Mouse (Mus musculus) forebrain, embryonic 14.5 days (tissue): Measurements from ENCODE around the gene Ctnnal1. TPM values are rescaled to one million over a fixed set of nuclear protein-coding genes. Genes with fewer than 3 reads are reported as not detected.

Source experiments
- ATAC-seq: fragments of 200-750 bp; cut with Nextera tagmentation; 2 replicates; pipeline ENCODE4 v1.8.0; 2017; ENCODE audit warnings: mild to moderate bottlenecking, moderate library complexity
- DNase-seq: peaks from one replicate; pipeline ENCODE4 v3.0.0-alpha.2; 2015; ENCODE audit warnings: low spot score
- H3K27ac ChIP-seq: fragments of 300-500 bp; sonication (generic); 2 replicates; pipeline ENCODE4 v1.5.1; 2014; ENCODE audit warnings: low read depth, mild to moderate bottlenecking, control low read depth, low read length, moderate library complexity
- H3K27me3 ChIP-seq: fragments of 300-500 bp; sonication (generic); replicated peaks from 2 replicates; pipeline ENCODE4 v1.6.1; 2014; ENCODE audit warnings: low read length, control low read depth, mixed read lengths; ENCODE audit not compliant: control insufficient read depth, insufficient read depth
- H3K36me3 ChIP-seq: fragments of 300-500 bp; sonication (generic); 2 replicates; pipeline ENCODE4 v1.6.1; 2014; ENCODE audit warnings: low read length, control low read depth; ENCODE audit not compliant: control insufficient read depth, insufficient read depth
- H3K4me1 ChIP-seq: fragments of 300-500 bp; sonication (generic); 2 replicates; pipeline ENCODE4 v1.6.1; 2014; ENCODE audit warnings: antibody characterized with exemption, low read length, control low read depth; ENCODE audit not compliant: control insufficient read depth, insufficient read depth
- H3K4me2 ChIP-seq: fragments of 300-500 bp; sonication (generic); 2 replicates; pipeline ENCODE4 v1.6.1; 2014; ENCODE audit warnings: mild to moderate bottlenecking, control low read depth, low read length
- H3K4me3 ChIP-seq: fragments of 300-500 bp; sonication (generic); 2 replicates; pipeline ENCODE4 v1.5.1; 2014; ENCODE audit warnings: low read depth, low read length, control low read depth
- H3K9ac ChIP-seq: fragments of 300-500 bp; sonication (generic); 2 replicates; pipeline ENCODE4 v1.6.1; 2014; ENCODE audit warnings: mild to moderate bottlenecking, low read length, control low read depth, moderate library complexity
- H3K9me3 ChIP-seq: fragments of 300-500 bp; sonication (generic); replicated peaks from 2 replicates; pipeline ENCODE4 v1.6.1; 2016; ENCODE audit warnings: low read length, control low read depth, mixed read lengths; ENCODE audit not compliant: control insufficient read depth
- WGBS: fragments of 180-500 bp; shearing (Covaris S2); extraction: QIAGEN DNeasy Blood & Tissue Kit; methylation state at CpG from one replicate; pipeline ENCODE4 v1.1.7; 2014; 5-methylcytosine and 5-hydroxymethylcytosine counted together
- polyA plus RNA-seq: library from polyadenylated mRNA; unstranded; fragments of >200 nt; fragmentation: Nextera tagmentation; extraction: Ambion mirVana; gene quantifications from 2 replicates; pipeline ENCODE4 v1.2.1, GENCODE M21; 2014

Ctnnal1 gene
- polyA plus RNA-seq, 1 experiment from 2014 or later: 9.4 TPM

DNA sequence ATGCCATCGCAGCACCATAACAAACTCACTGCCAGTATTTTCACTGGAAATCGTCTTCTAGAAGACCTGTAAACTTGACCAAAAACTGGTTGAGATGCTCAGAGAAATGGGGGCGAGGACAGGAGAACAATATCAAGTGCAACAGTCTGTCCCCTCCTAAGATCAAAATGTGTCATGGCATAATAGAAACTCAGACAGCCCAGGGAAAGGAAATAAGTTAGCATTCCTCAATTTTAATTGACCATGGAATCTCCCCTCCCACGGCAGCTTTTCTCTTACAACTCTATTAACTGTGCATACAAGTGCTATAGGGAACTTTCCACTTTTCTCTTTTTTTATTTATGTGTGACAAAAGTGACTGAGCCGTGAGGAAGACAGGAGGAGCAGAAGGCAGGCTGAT is 2.8 kb upstream of the Ctnnal1 start:
- Histone ChIP-seq H3K36me3 (no peaks in the 10 kb centered on the region; the same call in 1 of the 2 replicates), H3K4me1 (peaks cover 15% of the 10 kb centered on the region), H3K4me3 (no peak overlapping the region), H3K27me3 (no peaks in the 10 kb centered on the region), H3K27ac (no peak overlapping the region), H3K9ac (no peak overlapping the region), H3K4me2 (no peak overlapping the region), H3K9me3 (no peaks in the 10 kb centered on the region)
- DNase-seq (no peak), ATAC-seq (no peak)
- WGBS: 76% methylated on average over 5 of the region's 5 CpGs

DNA sequence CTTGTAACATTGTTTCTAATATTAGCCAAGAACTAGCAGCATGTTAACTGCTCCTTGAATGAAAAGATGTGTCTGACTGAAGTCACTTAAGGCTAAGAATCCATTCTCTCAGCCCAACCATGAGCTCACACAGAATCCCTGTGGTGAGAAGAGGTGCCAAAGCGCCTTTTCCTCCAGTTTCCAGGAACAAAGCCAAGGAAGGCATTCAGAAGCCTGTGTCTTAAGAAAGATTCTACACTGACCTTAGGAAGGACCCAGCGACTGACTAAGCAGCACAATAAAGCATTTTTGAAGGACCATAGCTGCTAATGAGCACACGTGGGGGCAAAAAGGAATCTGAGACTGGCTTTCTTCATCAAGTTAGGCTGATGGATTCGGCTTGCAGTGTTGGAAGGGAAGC is 983 bp upstream of the Ctnnal1 start:
- no peak overlapping the region for H3K9ac ChIP-seq
- peaks cover 15% of the 10 kb centered on the region for H3K4me1 ChIP-seq
- no peak for ATAC-seq
- no peaks in the 10 kb centered on the region for H3K27me3 ChIP-seq
- H3K36me3 ChIP-seq: no peaks in the 10 kb centered on the region
- H3K9me3 ChIP-seq: no peaks in the 10 kb centered on the region
- no peak overlapping the region for H3K27ac ChIP-seq
- no peak overlapping the region for H3K4me3 ChIP-seq
- no peak overlapping the region for H3K4me2 ChIP-seq
- peak; percentile 40 for DNase-seq
- WGBS: 24% methylated on average over 4 of the region's 4 CpGs

DNA sequence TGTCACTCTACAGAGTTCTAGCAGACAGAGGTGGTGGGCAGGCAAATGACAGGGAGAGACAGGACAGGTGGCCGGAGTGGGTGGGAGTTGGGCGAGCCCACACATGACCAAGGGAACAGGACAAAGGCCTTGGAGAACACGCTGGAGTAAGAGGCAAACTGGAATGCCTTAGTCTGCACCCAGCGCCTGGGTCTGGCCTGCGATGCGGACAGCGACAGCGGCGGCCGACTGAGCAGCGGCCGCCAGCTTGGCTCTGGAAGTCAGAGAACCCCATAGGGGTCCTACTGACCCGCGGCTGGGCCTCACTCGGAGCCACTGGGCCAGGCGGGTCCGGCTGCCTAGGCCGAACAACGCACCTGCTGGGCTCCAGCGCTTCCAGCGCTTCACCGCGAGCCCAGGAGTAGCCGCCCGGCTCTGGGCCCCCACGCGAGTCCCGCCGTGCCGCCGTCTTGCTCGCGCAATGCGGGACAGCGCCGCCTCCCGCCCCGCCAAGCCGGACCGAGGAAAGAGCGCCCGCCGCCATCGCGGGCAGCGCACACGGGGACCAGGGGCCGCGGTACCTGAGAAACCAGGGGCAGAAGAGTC is 479 bp downstream of the Ctnnal1 start:
- Histone ChIP-seq H3K27me3 (no peaks in the 10 kb centered on the region), H3K4me3 (peak overlapping the region; percentile 82), H3K4me2 (peak overlapping the region; percentile 76), H3K9ac (peak overlapping the region; percentile 83), H3K9me3 (no peaks in the 10 kb centered on the region), H3K4me1 (peaks cover 15% of the 10 kb centered on the region), H3K36me3 (no peaks in the 10 kb centered on the region), H3K27ac (peak overlapping the region; percentile 52)
- peak; percentile 84 for ATAC-seq
- peak; percentile 49 for DNase-seq
- 0% methylated on average over 49 of the region's 49 CpGs for WGBS

DNA sequence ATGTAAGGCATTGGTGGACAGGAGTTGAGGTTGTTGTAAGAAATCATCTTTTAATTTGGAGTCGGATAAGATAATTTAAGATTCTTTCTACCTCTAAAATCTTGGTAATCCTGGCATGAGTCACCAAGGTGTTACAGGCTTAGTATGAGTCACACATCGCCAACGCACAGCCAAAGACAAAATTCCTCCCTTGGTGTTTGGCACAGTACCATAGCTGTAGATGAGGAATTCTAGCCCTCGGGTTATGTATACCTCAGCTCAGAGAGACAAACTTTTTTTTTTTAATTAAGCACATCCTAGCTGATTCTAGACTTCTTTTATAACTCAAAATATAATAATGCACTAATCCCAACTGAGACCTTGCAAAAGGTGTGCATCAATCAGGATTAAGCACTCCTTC is 972 bp downstream of the Ctnnal1 start:
- Histone ChIP-seq H3K27ac (peak overlapping the region; percentile 52), H3K36me3 (no peaks in the 10 kb centered on the region), H3K4me2 (peak overlapping the region; percentile 76), H3K4me1 (peaks cover 15% of the 10 kb centered on the region), H3K27me3 (no peaks in the 10 kb centered on the region), H3K9me3 (no peaks in the 10 kb centered on the region), H3K9ac (peak overlapping the region; percentile 83), H3K4me3 (peak overlapping the region; percentile 82)
- WGBS: 33% methylated on average over 4 of the region's 4 CpGs
- ATAC-seq (no peak), DNase-seq (peak; percentile 18)

DNA sequence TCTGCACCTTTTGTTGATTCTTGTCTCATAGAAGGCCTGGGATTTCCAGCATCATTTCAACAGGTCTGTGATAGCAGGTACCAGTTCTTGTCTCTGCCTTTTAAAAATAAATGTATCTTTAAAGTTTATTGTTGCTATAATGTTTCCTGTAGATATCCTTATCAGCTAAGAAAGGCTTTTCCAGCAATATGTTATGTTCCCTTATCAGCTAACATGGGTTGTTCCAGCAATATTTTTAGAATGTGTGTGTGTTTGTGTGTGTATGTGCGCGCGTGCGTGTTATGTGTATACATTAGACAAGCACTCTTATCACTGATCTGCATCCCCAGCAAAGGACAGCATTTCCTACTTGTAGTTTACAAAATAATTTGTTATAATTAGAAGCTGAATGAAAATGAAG is 3.4 kb downstream of the Ctnnal1 start:
- Histone ChIP-seq H3K4me2 (no peak overlapping the region), H3K9ac (no peak overlapping the region), H3K4me3 (no peak overlapping the region), H3K4me1 (peaks cover 15% of the 10 kb centered on the region), H3K27me3 (no peaks in the 10 kb centered on the region), H3K36me3 (no peaks in the 10 kb centered on the region), H3K27ac (no peak overlapping the region), H3K9me3 (no peaks in the 10 kb centered on the region)
- no peak for DNase-seq
- ATAC-seq: no peak
- 98% methylated on average over 4 of the region's 4 CpGs for WGBS

DNA sequence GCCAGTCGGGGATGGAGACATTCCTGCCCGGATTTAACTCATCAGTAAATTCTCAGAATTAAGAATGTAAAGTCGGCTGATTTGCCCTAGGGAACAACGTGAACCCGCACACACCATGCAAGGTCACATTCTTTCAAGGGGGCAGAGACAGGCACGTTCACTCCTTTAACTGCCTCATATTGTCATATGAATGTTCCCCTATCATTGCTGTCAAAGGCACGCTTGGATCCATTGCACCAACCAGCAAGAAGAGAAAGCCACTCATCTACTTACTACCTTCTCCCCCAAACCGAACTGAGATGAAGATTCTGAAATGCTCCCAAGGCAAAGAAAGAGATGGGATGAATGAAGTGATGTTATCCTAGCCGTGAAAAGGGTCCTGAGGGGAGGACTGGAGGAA is 6.3 kb downstream of the Ctnnal1 start:
- DNase-seq (no peak), ATAC-seq (no peak)
- Histone ChIP-seq H3K4me1 (peaks cover 9% of the 10 kb centered on the region), H3K27ac (no peak overlapping the region), H3K4me2 (no peak overlapping the region), H3K9ac (no peak overlapping the region), H3K36me3 (no peaks in the 10 kb centered on the region), H3K4me3 (no peak overlapping the region), H3K9me3 (no peaks in the 10 kb centered on the region), H3K27me3 (no peaks in the 10 kb centered on the region)
- 80% methylated on average over 9 of the region's 9 CpGs for WGBS

DNA sequence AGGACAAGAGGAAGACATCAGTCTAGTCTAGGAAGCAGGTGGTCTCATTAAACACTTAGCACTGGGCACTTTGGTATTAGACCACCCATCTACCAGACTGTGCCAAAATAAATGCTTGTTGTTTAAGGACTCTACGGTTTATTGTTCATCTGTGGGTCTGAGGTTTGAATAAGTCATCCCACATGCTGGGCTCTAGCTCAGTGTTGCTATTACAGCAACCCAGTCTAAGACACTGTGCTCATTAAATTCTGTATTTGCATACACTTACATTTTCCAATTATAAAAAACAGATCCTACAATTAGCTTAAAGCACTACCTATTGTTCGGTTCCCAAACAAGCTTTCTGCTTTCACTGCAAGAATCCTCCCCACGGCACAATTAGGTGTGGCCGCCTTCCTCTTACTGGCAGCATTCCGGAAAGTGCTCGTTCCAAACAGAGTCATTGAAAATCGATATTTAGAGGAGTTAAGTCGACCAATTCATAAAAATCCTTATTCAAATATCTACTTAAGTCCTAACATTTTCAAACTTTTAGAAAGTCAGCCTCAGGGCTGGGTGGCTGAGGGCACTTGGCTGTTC is 8.5 kb downstream of the Ctnnal1 start:
- H3K27ac ChIP-seq: no peak overlapping the region
- 64% methylated on average over 8 of the region's 8 CpGs for WGBS
- no peaks in the 10 kb centered on the region for H3K9me3 ChIP-seq
- no peak overlapping the region for H3K9ac ChIP-seq
- no peaks in the 10 kb centered on the region for H3K36me3 ChIP-seq
- no peak overlapping the region for H3K4me3 ChIP-seq
- ATAC-seq: no peak
- no peak for DNase-seq
- H3K27me3 ChIP-seq: no peaks in the 10 kb centered on the region
- H3K4me1 ChIP-seq: no peaks in the 10 kb centered on the region
- H3K4me2 ChIP-seq: no peak overlapping the region

DNA sequence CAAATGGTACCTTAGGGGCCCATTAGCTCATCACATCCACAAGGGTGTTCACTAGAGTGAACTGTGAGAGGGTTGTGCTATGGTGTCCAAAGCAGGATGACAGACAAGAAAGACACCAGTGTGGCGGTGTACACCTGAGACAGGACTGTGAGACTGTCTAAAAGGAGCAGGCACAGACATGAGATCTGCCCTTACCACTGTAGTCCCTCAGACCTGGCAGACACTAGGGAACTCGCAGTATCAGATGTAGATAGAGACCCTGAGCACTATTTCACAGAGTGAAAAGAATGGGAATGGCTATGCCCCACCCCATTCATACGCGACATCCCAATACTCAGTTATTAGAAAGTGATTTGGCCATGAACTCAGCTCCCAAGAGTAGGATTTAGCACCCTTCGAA is 9.1 kb downstream of the Ctnnal1 start:
- Histone ChIP-seq H3K9me3 (no peaks in the 10 kb centered on the region), H3K4me1 (no peaks in the 10 kb centered on the region), H3K4me2 (no peak overlapping the region), H3K4me3 (no peak overlapping the region), H3K27ac (no peak overlapping the region), H3K9ac (no peak overlapping the region), H3K36me3 (no peaks in the 10 kb centered on the region), H3K27me3 (no peaks in the 10 kb centered on the region)
- ATAC-seq (no peak), DNase-seq (no peak)
- WGBS: 94% methylated on average over 5 of the region's 5 CpGs

DNA sequence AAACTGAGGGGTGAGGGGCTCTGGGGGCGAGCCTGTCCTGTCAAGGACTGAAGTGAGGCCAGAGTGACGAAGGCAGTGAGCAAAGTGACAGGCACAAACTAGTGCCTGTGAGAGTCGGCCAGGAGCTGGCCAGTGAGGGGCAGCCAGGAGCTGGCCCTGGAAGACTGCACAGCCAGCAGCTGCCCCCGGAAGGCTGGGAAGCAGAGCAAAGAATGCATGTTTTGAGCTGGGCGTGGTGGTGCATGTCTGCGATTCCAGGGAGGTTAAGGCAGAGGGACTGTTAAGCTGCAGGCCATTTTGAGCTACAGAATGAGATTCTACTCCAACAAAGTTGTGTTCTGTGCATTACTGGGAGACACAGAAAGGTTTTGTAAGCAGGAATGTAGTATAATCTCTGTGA is 14.3 kb downstream of the Ctnnal1 start:
- no peak overlapping the region for H3K27ac ChIP-seq
- ATAC-seq (no peak), DNase-seq (no peak)

More for the DNA sequence above, 14.3 kb downstream of the Ctnnal1 start:
- Histone ChIP-seq H3K9ac (no peak overlapping the region), H3K27me3 (no peaks in the 10 kb centered on the region), H3K4me1 (no peaks in the 10 kb centered on the region), H3K4me3 (no peak overlapping the region), H3K4me2 (no peak overlapping the region), H3K9me3 (no peaks in the 10 kb centered on the region), H3K36me3 (0 out of 2 replicates have a peak, but pooled peaks cover 2% of the 10 kb centered on the region)
- WGBS: 43% methylated on average over 6 of the region's 6 CpGs
